Mouse (Mus musculus): ENCODE data around the gene Esp18. TPM values are rescaled to one million over a fixed set of nuclear protein-coding genes. Genes with fewer than 3 reads are reported as not detected.

The Esp18 gene
- not detected in 2 replicates for polyA plus RNA-seq (2011; ENCODE audit: insufficient read length, low read depth, missing spikeins)

DNA sequence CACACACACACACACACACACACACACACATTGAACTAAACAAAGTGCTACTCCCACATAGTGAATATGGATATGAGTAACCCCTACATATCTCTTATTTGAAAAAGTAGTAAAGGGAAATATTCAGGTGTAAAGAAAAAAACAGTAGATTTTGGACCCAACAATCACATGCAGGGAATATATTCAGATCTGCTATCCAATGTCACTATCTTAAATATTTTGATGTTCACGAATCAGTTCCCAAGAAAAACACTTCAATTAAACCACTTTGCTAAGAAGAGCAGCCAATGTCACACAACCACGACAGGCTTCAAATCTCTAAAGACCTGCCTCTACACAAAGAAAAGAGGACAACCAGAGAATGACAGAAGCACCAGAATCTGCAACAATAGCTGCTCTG lies at the start of gene Esp18:
Esp18 (plus strand) TSS at position 301 of the 400 bp plus-strand sequence.
- no peak within 1 kb of the TSS for H3K27ac ChIP-seq (ENCODE audit: insufficient read depth, low read length)
- no peaks in the 10 kb centered on the region for H3K4me1 ChIP-seq (ENCODE audit: control insufficient read depth, insufficient read depth, low read length)
- no peak within 1 kb of the TSS for H3K4me3 ChIP-seq (ENCODE audit: insufficient read depth, low read length)
- TF ChIP-seq POLR2A (IDR thresholded peaks at IDR 0.05; ENCODE audit: low read depth, low read length), result no peak
- TF ChIP-seq CTCF (IDR thresholded peaks at IDR 0.05; ENCODE audit: borderline replicate concordance, insufficient read depth, low read length), result no peak

DNA sequence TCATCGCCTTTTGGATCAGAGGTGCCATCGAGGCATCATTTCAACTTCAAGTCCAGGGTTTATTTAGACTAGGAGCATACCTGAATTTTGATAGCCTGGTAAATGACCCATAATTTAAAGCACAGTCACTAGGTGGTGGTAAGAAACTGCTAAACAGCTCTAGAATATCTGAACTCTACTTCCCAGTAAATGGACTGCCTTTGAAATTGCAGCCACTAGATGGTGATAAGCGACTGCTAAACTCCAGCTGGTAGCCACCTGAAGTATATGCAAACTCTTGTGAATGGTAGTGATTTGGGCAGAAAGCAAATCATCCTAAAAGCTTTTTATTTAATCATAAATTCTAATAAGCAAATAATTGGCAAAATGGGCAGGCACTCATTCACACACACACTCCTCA lies 42.8 kb upstream of the Esp18 start:
- no peak overlapping the region for H3K27ac ChIP-seq (ENCODE audit: insufficient read depth, low read length)
- no peaks in the 10 kb centered on the region for H3K4me1 ChIP-seq (ENCODE audit: control insufficient read depth, insufficient read depth, low read length)
- no peak for TF ChIP-seq CTCF (IDR thresholded peaks at IDR 0.05; ENCODE audit: borderline replicate concordance, insufficient read depth, low read length)
- TF ChIP-seq POLR2A (IDR thresholded peaks at IDR 0.05; ENCODE audit: low read depth, low read length), result no peak
- no peak overlapping the region for H3K4me3 ChIP-seq (ENCODE audit: insufficient read depth, low read length)

Other genes with a start within 250 kb of the Esp18 start
- gene Esp16, start 129.8 kb downstream of the Esp18 start, polyA plus RNA-seq (2011; ENCODE audit: insufficient read length, low read depth, missing spikeins), result not detected in 2 replicates
- gene Esp15, start 234.6 kb downstream of the Esp18 start, polyA plus RNA-seq (2011; ENCODE audit: insufficient read length, low read depth, missing spikeins), result not detected in 2 replicates